9 mouse cellular contexts compared by ENCODE assay signal in the genomic region with DNA sequence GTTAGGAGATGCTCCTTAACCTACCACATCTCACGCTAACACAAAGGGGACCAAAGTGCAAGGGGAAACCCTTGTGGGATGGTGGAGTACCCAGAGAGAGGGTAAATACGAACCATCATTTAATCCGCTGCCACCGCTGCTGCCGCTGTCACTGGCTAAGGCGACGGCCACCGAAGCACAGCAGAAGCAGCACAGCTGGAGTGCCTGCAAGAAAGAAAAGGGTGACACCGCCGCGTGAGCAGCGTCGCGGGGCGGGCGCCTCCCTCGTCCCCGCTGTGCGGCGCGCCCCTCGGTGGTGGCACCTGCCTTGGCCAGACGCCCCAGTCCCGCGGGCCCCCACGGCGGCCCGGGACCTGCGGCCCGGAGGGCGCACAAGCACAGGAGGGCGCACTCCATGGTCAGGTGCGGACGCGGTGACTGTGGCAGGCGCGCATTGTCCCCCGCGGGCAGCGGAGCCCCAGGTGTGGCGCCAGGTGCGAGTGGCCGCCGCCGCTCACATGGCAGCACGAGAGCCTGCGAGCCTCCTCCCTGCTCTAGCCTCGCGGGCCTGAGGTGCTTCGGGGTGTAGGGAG. TPM values are rescaled to one million over a fixed set of nuclear protein-coding genes. Genes with fewer than 3 reads are reported as not detected.
DNase-seq lines count a peak whose midpoint lies in the region; ATAC-seq lines count a peak whose summit lies in the region.
"Had no signal": no experiment of that assay in that cellular context is flagged by ENCODE, and none has a peak within 500 bp of the region (broad histone marks: within the 10 kb centered on the region; RNA-seq: fewer than 3 reads in every experiment).

No protein-coding gene starts in this region.

- no peaks in the 10 kb centered on the region for H3K36me3 ChIP-seq in lung, embryonic 15.5 days
- no peaks in the 10 kb centered on the region for H3K36me3 ChIP-seq in intestine, embryonic 16.5 days (ENCODE audit: control insufficient read depth, insufficient read depth, low read length)

- ATAC-seq in cerebellum, adult (ENCODE audit: insufficient number of reproducible peaks, low FRiP score, low TSS enrichment) = peak; percentile 1
- peak; percentile 60 for ATAC-seq in lung, embryonic 15.5 days (ENCODE audit: borderline replicate concordance, extremely low read depth, low FRiP score, low TSS enrichment)
- ATAC-seq in intestine, embryonic 16.5 days = peak; percentile 67
- ATAC-seq in megakaryocyte-erythroid progenitor cell, adult 5-6 weeks (replicated peaks; ENCODE audit: low FRiP score, low TSS enrichment, poor library complexity, severe bottlenecking) = no peak

- peaks cover 12% of the 10 kb centered on the region for H3K4me1 ChIP-seq in lung, embryonic 15.5 days
- peaks cover 3% of the 10 kb centered on the region for H3K4me1 ChIP-seq in intestine, embryonic 16.5 days (ENCODE audit: control insufficient read depth, insufficient read depth, low read length)

- WGBS in lung, embryonic 15.5 days = under 1% methylated on average over 50 of the region's 50 CpGs
- 1% methylated on average over 50 of the region's 50 CpGs for WGBS in intestine, embryonic 16.5 days

- H3K9ac ChIP-seq in lung, embryonic 15.5 days = peak overlapping the region; percentile 48
- H3K9ac ChIP-seq in intestine, embryonic 16.5 days (ENCODE audit: low read depth, low read length) = peak overlapping the region; percentile 51; the same call in 1 of the 2 replicates

- H3K4me2 ChIP-seq in lung, embryonic 15.5 days = peak overlapping the region; percentile 92
- peak overlapping the region; percentile 91 for H3K4me2 ChIP-seq in intestine, embryonic 16.5 days (ENCODE audit: low read depth, low read length)

- H3K9me3 ChIP-seq in lung, embryonic 15.5 days = no peaks in the 10 kb centered on the region; the same call in 1 of the 2 replicates
- no peaks in the 10 kb centered on the region for H3K9me3 ChIP-seq in intestine, embryonic 16.5 days (ENCODE audit: control insufficient read depth, low read length)

- DNase-seq in cerebellum, adult 9-11 months = no peak
- DNase-seq in lung, postnatal 25 days (ENCODE audit: low spot score) = no peak
- DNase-seq in retina, embryonic 14.5 days (ENCODE audit: low spot score) = peak; percentile 39
- no peak for DNase-seq in kidney, adult 11 months

- peak overlapping the region; percentile 51 for H3K4me3 ChIP-seq in lung, embryonic 15.5 days
- H3K4me3 ChIP-seq in intestine, embryonic 16.5 days (ENCODE audit: low read length) = peak overlapping the region; percentile 52

- H3K27me3 ChIP-seq in lung, embryonic 15.5 days = peaks cover 47% of the 10 kb centered on the region
- H3K27me3 ChIP-seq in intestine, embryonic 16.5 days (replicated peaks; ENCODE audit: control insufficient read depth, insufficient read depth, low read length) = peaks cover 21% of the 10 kb centered on the region

- peak overlapping the region; percentile 72 for H3K27ac ChIP-seq in lung, embryonic 15.5 days
- H3K27ac ChIP-seq in intestine, embryonic 16.5 days (ENCODE audit: low read length) = no peak overlapping the region

RNA-seq across cellular contexts. Expression of gene Adamts18, which starts 0.4 kb away (rescaled TPM):
- polyA plus RNA-seq in lung, embryonic 15.5 days (2015; fragmentation: Nextera tagmentation; extraction: Ambion mirVana) = 10.6 and 10.7 TPM in 2 replicates
- polyA plus RNA-seq in intestine, embryonic 16.5 days (2015; fragmentation: Nextera tagmentation; extraction: Ambion mirVana) = 0.15 and 0.54 TPM in 2 replicates
- total RNA-seq in megakaryocyte-erythroid progenitor cell, adult 5-6 weeks (2014; fragmentation: Nextera tagmentation) = not detected in 2 replicates
- not detected in 2 replicates for total RNA-seq in megakaryocyte-erythroid progenitor cell, adult 5-6 weeks (2017)
- total RNA-seq: hematopoietic stem cell, adult 5-6 weeks had no signal
